Mouse (Mus musculus) urinary bladder, postnatal 0 days (tissue): ENCODE results near the gene Plekhm1. TPM values are rescaled to one million over a fixed set of nuclear protein-coding genes. Genes with fewer than 3 reads are reported as not detected.

Experiments used
- polyA plus RNA-seq: library from polyadenylated mRNA; unstranded; fragments of >200 nt; fragmentation: Nextera tagmentation; extraction: Ambion mirVana; gene quantifications from 2 replicates; pipeline ENCODE4 v1.2.1, GENCODE M21; 2015

The Plekhm1 gene
- 5.3 and 5.9 TPM in 2 replicates for polyA plus RNA-seq

GRCm38 (mm10) chr11:103411981-103412949 lies at the start of gene Plekhm1:
TSS of gene Plekhm1 (minus strand) at chr11:103412687.

GRCm38 (mm10) chr11:103363214-103364148 lies 49.0 kb downstream of the Plekhm1 start, which contains the start of gene Arhgap27:
TSS of gene Arhgap27 (minus strand) at chr11:103363692.

Other genes starting within 250 kb of the Plekhm1 start
- gene Fmnl1, start 241.6 kb downstream of the Plekhm1 start, polyA plus RNA-seq: 1.3 and 3.3 TPM in 2 replicates
- gene 1700023F06Rik, start 204.1 kb downstream of the Plekhm1 start, polyA plus RNA-seq: 1.4 and 1.6 TPM in 2 replicates
- not detected in 2 replicates for gene Spata32, start 194.3 kb downstream of the Plekhm1 start, polyA plus RNA-seq
- gene Map3k14, start 145.2 kb downstream of the Plekhm1 start, polyA plus RNA-seq: 3.5 and 3.6 TPM in 2 replicates
- 10.2 and 10.4 TPM in 2 replicates for gene Arhgap27, start 49.0 kb downstream of the Plekhm1 start, polyA plus RNA-seq
- gene Lrrc37a, start 91.9 kb upstream of the Plekhm1 start, polyA plus RNA-seq: not detected in 2 replicates
- gene Gm884, start 208.5 kb upstream of the Plekhm1 start, polyA plus RNA-seq: not detected in 2 replicates
- gene Lyzl6, start 226.2 kb upstream of the Plekhm1 start, polyA plus RNA-seq: not detected in 2 replicates
- not detected in 2 replicates for gene Rprml, start 236.9 kb upstream of the Plekhm1 start, polyA plus RNA-seq